9 mouse cellular contexts compared by ENCODE assay signal in genomic region chr3:107582130-107582874, GRCm38 (mm10). TPM values are rescaled to one million over a fixed set of nuclear protein-coding genes. Genes with fewer than 3 reads are reported as not detected.
DNase-seq lines count a peak whose midpoint lies in the region; ATAC-seq and TF ChIP-seq lines count a peak whose summit lies in the region.
"Had no signal": no experiment of that assay in that cellular context is flagged by ENCODE, and none has a peak within 500 bp of the region (broad histone marks: within the 10 kb centered on the region; RNA-seq: fewer than 3 reads in every experiment).

No protein-coding gene starts in this region.

- peak overlapping the region; percentile 58 for H3K4me2 ChIP-seq in lung, embryonic 15.5 days
- peak overlapping the region; percentile 57 for H3K4me2 ChIP-seq in forebrain, embryonic 13.5 days
- peak overlapping the region; percentile 62 for H3K4me2 ChIP-seq in limb, embryonic 15.5 days

- no peak overlapping the region for H3K27ac ChIP-seq in lung, embryonic 15.5 days
- no peak overlapping the region for H3K27ac ChIP-seq in forebrain, embryonic 13.5 days
- no peak overlapping the region for H3K27ac ChIP-seq in limb, embryonic 15.5 days
- no peak overlapping the region for H3K27ac ChIP-seq in small intestine, adult 2 months (ENCODE audit: insufficient read depth, low read depth, low read length)

- TF ChIP-seq POLR2A in small intestine, adult 2 months (IDR thresholded peaks at IDR 0.05; ENCODE audit: low read depth, low read length): no peak

- peaks cover 87% of the 10 kb centered on the region for H3K27me3 ChIP-seq in lung, embryonic 15.5 days
- peaks cover 98% of the 10 kb centered on the region for H3K27me3 ChIP-seq in forebrain, embryonic 13.5 days
- H3K27me3 ChIP-seq in limb, embryonic 15.5 days: peaks cover 67% of the 10 kb centered on the region
- H3K27me3 ChIP-seq in small intestine, adult 2 months (ENCODE audit: control insufficient read depth, insufficient read depth, low read length): peaks cover 53% of the 10 kb centered on the region

- H3K9ac ChIP-seq in lung, embryonic 15.5 days: no peak overlapping the region
- H3K9ac ChIP-seq in forebrain, embryonic 13.5 days: no peak overlapping the region
- H3K9ac ChIP-seq in limb, embryonic 15.5 days: no peak overlapping the region

- 2% methylated on average over 18 of the region's 18 CpGs for WGBS in lung, embryonic 15.5 days
- WGBS in forebrain, embryonic 13.5 days: 2% methylated on average over 18 of the region's 18 CpGs
- 2% methylated on average over 18 of the region's 18 CpGs for WGBS in limb, embryonic 15.5 days
- 6% methylated on average over 18 of the region's 18 CpGs for WGBS in small intestine, adult 2 months

- no peaks in the 10 kb centered on the region for H3K9me3 ChIP-seq in lung, embryonic 15.5 days
- H3K9me3 ChIP-seq in forebrain, embryonic 13.5 days (replicated peaks): no peaks in the 10 kb centered on the region
- H3K9me3 ChIP-seq in limb, embryonic 15.5 days: no peaks in the 10 kb centered on the region

- H3K36me3 ChIP-seq in lung, embryonic 15.5 days: no peaks in the 10 kb centered on the region
- no peaks in the 10 kb centered on the region for H3K36me3 ChIP-seq in forebrain, embryonic 13.5 days (ENCODE audit: poor library complexity, severe bottlenecking)
- no peaks in the 10 kb centered on the region for H3K36me3 ChIP-seq in limb, embryonic 15.5 days
- no peaks in the 10 kb centered on the region for H3K36me3 ChIP-seq in small intestine, adult 2 months (ENCODE audit: control insufficient read depth, insufficient read depth, low read length)

- peak overlapping the region; percentile 31 for H3K4me3 ChIP-seq in lung, embryonic 15.5 days
- peak overlapping the region; percentile 33 for H3K4me3 ChIP-seq in forebrain, embryonic 13.5 days
- peak overlapping the region; percentile 41 for H3K4me3 ChIP-seq in limb, embryonic 15.5 days
- peak overlapping the region; percentile 40 for H3K4me3 ChIP-seq in small intestine, adult 2 months (ENCODE audit: low read depth, low read length)

- ATAC-seq in lung, embryonic 15.5 days (ENCODE audit: borderline replicate concordance, extremely low read depth, low FRiP score, low TSS enrichment): no peak
- no peak for ATAC-seq in forebrain, embryonic 13.5 days
- ATAC-seq in limb, embryonic 15.5 days (ENCODE audit: insufficient number of reproducible peaks, low FRiP score, low TSS enrichment, low read depth): no peak

- no peak for DNase-seq in lung, postnatal 14 days
- DNase-seq in testis, postnatal 10 days (ENCODE audit: low spot score): no peak
- DNase-seq in cerebellum, adult 9-11 months: no peak
- DNase-seq in layer of hippocampus, postnatal 14 days (ENCODE audit: low spot score in 2 of 2): no peak

- H3K4me1 ChIP-seq in lung, embryonic 15.5 days: peaks cover 11% of the 10 kb centered on the region
- peaks cover 10% of the 10 kb centered on the region for H3K4me1 ChIP-seq in forebrain, embryonic 13.5 days
- H3K4me1 ChIP-seq in limb, embryonic 15.5 days: peaks cover 28% of the 10 kb centered on the region
- peaks cover 5% of the 10 kb centered on the region for H3K4me1 ChIP-seq in small intestine, adult 2 months (ENCODE audit: control insufficient read depth, insufficient read depth, insufficient read length, low read length)

- TF ChIP-seq CTCF in small intestine, adult 2 months (IDR thresholded peaks at IDR 0.05; ENCODE audit: extremely low read depth, insufficient read length, insufficient replicate concordance, low read depth, low read length): no peak

RNA-seq across cellular contexts. Expression of gene Alx3, which starts 12.5 kb away (rescaled TPM):
- polyA plus RNA-seq in lung, embryonic 15.5 days (2015; fragmentation: Nextera tagmentation; extraction: Ambion mirVana): 0.11 and 0.24 TPM in 2 replicates
- polyA plus RNA-seq in forebrain, embryonic 13.5 days (2015; fragmentation: Nextera tagmentation; extraction: Ambion mirVana): 2.3 and 2.9 TPM in 2 replicates
- 10.4 and 10.5 TPM in 2 replicates for polyA plus RNA-seq in limb, embryonic 15.5 days (2015; fragmentation: Nextera tagmentation; extraction: Ambion mirVana)
- polyA plus RNA-seq in small intestine, adult 2 months (2012; rRNA removed): not detected in 2 replicates
- under 1 TPM; 0.69 to 0.85 TPM for total RNA-seq in layer of hippocampus, postnatal 14 days (2021)

RNA-seq across cellular contexts. Expression of gene Ubl4b, which starts 27.4 kb away (rescaled TPM):
- polyA plus RNA-seq in lung, embryonic 15.5 days (2015; fragmentation: Nextera tagmentation; extraction: Ambion mirVana): not detected in 2 replicates
- not detected in 2 replicates for polyA plus RNA-seq in forebrain, embryonic 13.5 days (2015; fragmentation: Nextera tagmentation; extraction: Ambion mirVana)
- polyA plus RNA-seq in limb, embryonic 15.5 days (2015; fragmentation: Nextera tagmentation; extraction: Ambion mirVana): 0.16 TPM in 1 of 2 replicates, not detected in the other
- not detected in 2 replicates for polyA plus RNA-seq in small intestine, adult 2 months (2012; rRNA removed)
- not detected for total RNA-seq in layer of hippocampus, postnatal 14 days (2021)
- total RNA-seq: layer of hippocampus, adult 8-10 months had no signal

RNA-seq across cellular contexts. Expression of gene Gm10961, which starts 48.8 kb away (rescaled TPM):
- not detected in 2 replicates for polyA plus RNA-seq in lung, embryonic 15.5 days (2015; fragmentation: Nextera tagmentation; extraction: Ambion mirVana)
- not detected in 2 replicates for polyA plus RNA-seq in forebrain, embryonic 13.5 days (2015; fragmentation: Nextera tagmentation; extraction: Ambion mirVana)
- polyA plus RNA-seq in limb, embryonic 15.5 days (2015; fragmentation: Nextera tagmentation; extraction: Ambion mirVana): not detected in 2 replicates
- not detected in 2 replicates for polyA plus RNA-seq in small intestine, adult 2 months (2012; rRNA removed)
- total RNA-seq in layer of hippocampus, postnatal 14 days (2021): not detected
- total RNA-seq: layer of hippocampus, adult 8-10 months had no signal

RNA-seq across cellular contexts. Expression of gene Strip1, which starts 49.2 kb away (rescaled TPM):
- polyA plus RNA-seq in lung, embryonic 15.5 days (2015; fragmentation: Nextera tagmentation; extraction: Ambion mirVana): 46.7 and 47.0 TPM in 2 replicates
- 110 and 122 TPM in 2 replicates for polyA plus RNA-seq in forebrain, embryonic 13.5 days (2015; fragmentation: Nextera tagmentation; extraction: Ambion mirVana)
- 47.5 and 55.8 TPM in 2 replicates for polyA plus RNA-seq in limb, embryonic 15.5 days (2015; fragmentation: Nextera tagmentation; extraction: Ambion mirVana)
- polyA plus RNA-seq in small intestine, adult 2 months (2012; rRNA removed): 26.0 and 46.9 TPM in 2 replicates
- total RNA-seq in layer of hippocampus, postnatal 14 days (2021): 10 to 100 TPM; 76.7 to 77.6 TPM
